Mouse (Mus musculus) kidney, adult 2 months (tissue): ENCODE data around the gene Coro1b. TPM values are rescaled to one million over a fixed set of nuclear protein-coding genes. Genes with fewer than 3 reads are reported as not detected.

Source experiments
- DNase-seq: peaks from one replicate; pipeline ENCODE4 v3.0.0; 2021
- H3K27ac ChIP-seq: fragments of 200-500 bp; 2 replicates; pipeline ENCODE4 v1.5.1; 2012; ENCODE audit warnings: low read depth, low read length, control low read depth, inconsistent platforms; ENCODE audit not compliant: insufficient read depth
- H3K27me3 ChIP-seq: fragments of 200-500 bp; replicated peaks from 2 replicates; pipeline ENCODE4 v1.6.1; 2012; ENCODE audit warnings: mild to moderate bottlenecking, moderate library complexity, low read length, inconsistent platforms; ENCODE audit not compliant: control insufficient read depth, insufficient read depth
- H3K36me3 ChIP-seq: fragments of 200-500 bp; 2 replicates; pipeline ENCODE4 v1.6.1; 2012; ENCODE audit warnings: mild to moderate bottlenecking, moderate library complexity, low read length, inconsistent platforms; ENCODE audit not compliant: control insufficient read depth, insufficient read depth
- H3K4me1 ChIP-seq: fragments of 200-500 bp; 2 replicates; pipeline ENCODE4 v1.6.1; 2011; ENCODE audit warnings: low read length; ENCODE audit not compliant: control insufficient read depth, insufficient read depth
- H3K4me3 ChIP-seq: fragments of 200-500 bp; 2 replicates; pipeline ENCODE4 v1.5.1; 2011; ENCODE audit warnings: mild to moderate bottlenecking, low read depth, low read length, control low read depth; ENCODE audit not compliant: insufficient read depth
- CTCF ChIP-seq: fragments of 200-500 bp; conservative IDR thresholded peaks from 2 replicates; pipeline ENCODE4 v1.5.1; 2011; ENCODE audit warnings: low read depth, mild to moderate bottlenecking, control low read depth, low read length, moderate library complexity, mixed read lengths; ENCODE audit not compliant: insufficient read depth, insufficient read length
- POLR2A ChIP-seq: fragments of 200-500 bp; IDR thresholded peaks from one replicate; pipeline ENCODE4 v1.6.1; 2011; ENCODE audit warnings: low read depth, low read length, control low read depth
- WGBS: fragments of 180-500 bp; shearing (Covaris S2); methylation state at CpG from one replicate; pipeline ENCODE4 v1.1.7; 2018; 5-methylcytosine and 5-hydroxymethylcytosine counted together
- polyA plus RNA-seq: library from polyadenylated mRNA; depleted of rRNA; stranded (reverse); fragments of >200 nt; gene quantifications from 2 replicates; pipeline ENCODE4 v1.2.3, GENCODE M21; 2012

Coro1b gene
- polyA plus RNA-seq, 1 experiment: 176 TPM

DNA sequence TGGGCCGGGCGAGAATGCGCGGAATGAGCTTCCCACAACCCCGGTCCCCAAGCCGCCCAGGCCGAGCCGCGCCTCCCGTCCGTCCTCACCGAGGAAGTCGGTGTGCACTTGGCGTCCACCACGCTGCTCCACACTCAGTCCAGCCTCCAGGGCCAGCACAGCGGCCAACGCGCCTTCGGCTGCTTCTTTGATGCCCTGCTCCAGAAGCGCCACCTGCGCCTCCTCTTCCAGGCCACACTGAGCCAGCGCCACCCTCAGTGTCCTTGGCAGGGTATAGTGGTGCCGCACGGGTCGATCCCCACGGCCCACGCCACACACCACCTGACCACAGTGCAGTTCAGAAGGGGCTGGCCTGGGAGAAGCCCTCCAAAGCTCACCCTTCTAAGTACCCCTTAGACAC, 21.4 kb downstream of the Coro1b start:
- Histone ChIP-seq H3K27ac (peak overlapping the region; percentile 87), H3K36me3 (no peaks in the 10 kb centered on the region), H3K27me3 (no peaks in the 10 kb centered on the region), H3K4me1 (peaks cover 5% of the 10 kb centered on the region; the same call in 1 of the 2 replicates), H3K4me3 (peak overlapping the region; percentile 62)
- TF ChIP-seq CTCF (no peak), POLR2A (no peak)
- WGBS: 4% methylated on average over 27 of the region's 27 CpGs
- DNase-seq: no peak

GRCm38 (mm10) chr19:4170723-4171392, 22.4 kb downstream of the Coro1b start:
- no peak for TF ChIP-seq CTCF
- TF ChIP-seq POLR2A: no peak
- no peak for DNase-seq
- no peak overlapping the region for H3K27ac ChIP-seq
- WGBS: 90% methylated on average over 10 of the region's 10 CpGs
- H3K27me3 ChIP-seq: no peaks in the 10 kb centered on the region
- H3K4me3 ChIP-seq: no peak overlapping the region
- H3K4me1 ChIP-seq: peaks cover 5% of the 10 kb centered on the region; the same call in 1 of the 2 replicates
- H3K36me3 ChIP-seq: no peaks in the 10 kb centered on the region

- 53% methylated on average over 13 of the region's 13 CpGs for WGBS
- DNase-seq: no peak
- Histone ChIP-seq H3K4me3 (no peak overlapping the region), H3K36me3 (no peaks in the 10 kb centered on the region), H3K27ac (peak overlapping the region; percentile 48), H3K4me1 (peaks cover 5% of the 10 kb centered on the region; the same call in 1 of the 2 replicates), H3K27me3 (no peaks in the 10 kb centered on the region)
- no peak for TF ChIP-seq CTCF
Measured at GRCm38 (mm10) chr19:4171393-4172290, 23.2 kb downstream of the Coro1b start.

DNA sequence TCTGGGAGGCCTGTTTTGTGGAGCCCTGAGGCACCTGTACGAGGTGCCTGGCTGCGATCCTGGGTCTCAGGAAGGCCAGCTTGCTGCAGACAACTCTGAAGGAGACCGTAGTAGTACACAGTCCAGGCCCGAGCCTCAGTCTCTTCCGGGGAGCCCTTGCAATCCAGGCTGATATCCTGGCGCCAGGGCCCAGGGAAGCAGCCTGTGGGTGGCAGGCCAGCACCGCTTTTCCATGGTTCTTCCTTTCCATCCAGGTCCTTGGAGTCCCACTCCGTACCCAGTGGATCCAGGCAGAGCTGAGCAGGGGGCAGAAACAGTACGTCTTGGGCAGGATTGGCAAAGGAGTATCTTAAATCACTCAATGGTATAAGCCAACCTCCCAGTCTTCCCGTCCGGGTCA, 24.5 kb downstream of the Coro1b start:
- Histone ChIP-seq H3K27ac (no peak overlapping the region), H3K4me1 (peaks cover 5% of the 10 kb centered on the region; the same call in 1 of the 2 replicates), H3K4me3 (no peak overlapping the region), H3K36me3 (no peaks in the 10 kb centered on the region), H3K27me3 (no peaks in the 10 kb centered on the region)
- TF ChIP-seq CTCF (0 out of 2 replicates have a peak, but pooled peaks have one; percentile 10), POLR2A (no peak)
- WGBS: 79% methylated on average over 11 of the region's 11 CpGs
- DNase-seq: no peak

DNA sequence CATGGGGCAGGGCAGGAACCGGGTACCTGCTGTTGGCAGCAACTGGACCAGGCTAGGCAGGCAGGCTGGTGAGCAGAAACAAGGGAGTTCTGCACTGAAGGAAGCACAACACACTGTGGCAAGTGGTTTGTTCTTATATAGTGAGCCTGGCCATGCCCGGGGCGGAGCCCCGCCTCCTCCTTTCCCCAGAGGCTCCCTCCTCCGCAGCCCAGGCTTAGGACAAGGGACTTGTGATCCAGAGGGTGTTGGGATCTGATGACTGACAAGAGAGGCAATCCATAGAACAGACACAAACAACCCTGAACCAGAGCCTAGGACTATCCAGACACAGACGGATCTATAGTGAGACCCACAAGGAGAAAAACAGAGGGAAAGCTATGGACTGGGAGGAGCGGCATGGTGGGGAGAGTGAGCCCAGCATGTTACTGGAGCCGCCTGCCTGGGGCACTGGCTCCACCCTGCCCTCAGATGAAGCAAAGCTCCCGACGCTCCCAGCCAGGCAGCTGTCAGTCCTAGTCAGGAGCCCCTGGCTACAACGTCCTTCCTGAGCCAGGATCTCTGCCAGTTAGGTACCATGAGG, 27.0 kb downstream of the Coro1b start, which contains the start of gene Carns1:
Gene Carns1 (minus strand): TSS at position 112 of the 580 bp plus-strand sequence.
- 17% methylated on average over 11 of the region's 11 CpGs for WGBS
- no peak for TF ChIP-seq POLR2A
- TF ChIP-seq CTCF: no peak
- Histone ChIP-seq H3K36me3 (no peaks in the 10 kb centered on the region), H3K4me3 (no peak within 1 kb of the TSS), H3K27ac (no peak within 1 kb of the TSS), H3K27me3 (no peaks in the 10 kb centered on the region), H3K4me1 (no peaks in the 10 kb centered on the region)
- no peak for DNase-seq

DNA sequence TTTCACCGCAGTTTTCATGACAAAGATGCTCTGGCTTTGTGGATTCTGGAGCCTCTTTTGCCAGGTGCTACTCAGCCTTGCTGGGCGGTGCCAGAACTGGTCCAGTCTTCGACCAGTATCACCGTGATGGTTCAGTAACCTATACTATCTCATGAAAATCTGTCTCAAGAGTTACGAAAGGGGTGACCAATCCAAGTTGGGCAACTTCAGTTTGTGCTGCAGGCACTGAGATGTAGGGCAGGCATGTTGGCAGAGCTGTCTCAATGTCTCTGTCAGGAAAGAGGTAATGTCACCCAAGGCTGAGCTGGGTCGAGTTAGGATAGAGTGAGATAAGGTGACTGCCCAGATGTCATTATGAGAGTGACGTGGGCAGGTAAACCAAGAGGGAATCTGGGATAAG, 32.0 kb downstream of the Coro1b start:
- Histone ChIP-seq H3K4me3 (no peak overlapping the region), H3K36me3 (no peaks in the 10 kb centered on the region), H3K4me1 (no peaks in the 10 kb centered on the region), H3K27ac (no peak overlapping the region), H3K27me3 (no peaks in the 10 kb centered on the region)
- DNase-seq: no peak
- WGBS: 92% methylated on average over 7 of the region's 7 CpGs
- TF ChIP-seq CTCF: no peak
- no peak for TF ChIP-seq POLR2A

GRCm38 (mm10) chr19:4181892-4182291, 33.5 kb downstream of the Coro1b start:
- Histone ChIP-seq H3K27me3 (no peaks in the 10 kb centered on the region), H3K4me3 (no peak overlapping the region), H3K4me1 (no peaks in the 10 kb centered on the region), H3K36me3 (no peaks in the 10 kb centered on the region), H3K27ac (no peak overlapping the region)
- DNase-seq: peak; percentile 41
- TF ChIP-seq CTCF: no peak
- no peak for TF ChIP-seq POLR2A
- 49% methylated on average over 3 of the region's 3 CpGs for WGBS
